ENCODE assay signal across 11 mouse cellular contexts in the genomic region with DNA sequence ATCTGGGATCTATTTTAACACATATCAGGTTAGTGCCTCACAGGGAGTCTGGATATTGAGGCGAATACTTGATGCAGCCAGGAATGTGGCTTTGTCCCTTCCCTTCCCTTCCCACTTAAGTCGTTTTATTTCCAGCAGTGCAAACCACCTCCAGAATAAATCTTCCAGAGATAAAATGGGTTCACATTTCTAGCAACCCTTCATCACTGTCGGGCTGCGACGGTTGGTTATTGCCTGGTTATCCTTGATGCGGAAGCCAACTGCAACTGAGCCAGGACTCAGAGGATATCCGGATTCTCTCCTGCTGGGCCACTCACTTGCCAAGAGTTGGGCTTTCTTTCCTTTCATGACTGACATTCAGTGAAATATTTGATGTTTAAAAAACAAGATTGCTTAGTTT.
DNase-seq lines count a peak whose midpoint lies in the region; ATAC-seq lines count a peak whose summit lies in the region.
"Had no signal": no experiment of that assay in that cellular context is flagged by ENCODE, and none has a peak within 500 bp of the region (broad histone marks: within the 10 kb centered on the region; RNA-seq: fewer than 3 reads in every experiment).

No protein-coding gene starts in this region.

- H3K9me3 ChIP-seq in heart, embryonic 14.5 days (ENCODE audit: control insufficient read depth, low read length): no peaks in the 10 kb centered on the region
- H3K9me3 ChIP-seq in neural tube, embryonic 11.5 days (ENCODE audit: control insufficient read depth, low read length): no peaks in the 10 kb centered on the region

- no peaks in the 10 kb centered on the region for H3K27me3 ChIP-seq in heart, embryonic 14.5 days (ENCODE audit: control insufficient read depth, insufficient read depth, low read length)
- no peaks in the 10 kb centered on the region for H3K27me3 ChIP-seq in neural tube, embryonic 11.5 days (ENCODE audit: control insufficient read depth, insufficient read depth, low read length)

- H3K4me2 ChIP-seq in heart, embryonic 14.5 days (ENCODE audit: low read length): 0 out of 2 replicates have a peak overlapping the region, but pooled peaks have one; percentile 5
- H3K4me2 ChIP-seq in neural tube, embryonic 11.5 days (ENCODE audit: low read depth): no peak overlapping the region

- no peak for ATAC-seq in heart, embryonic 14.5 days (ENCODE audit: insufficient number of reproducible peaks, insufficient read depth, low FRiP score, low read depth)
- no peak for ATAC-seq in neural tube, embryonic 11.5 days (ENCODE audit: insufficient read depth, low FRiP score, low TSS enrichment)

- 0 out of 4 replicates have a peak, but pooled peaks cover 0 to 2% of the 10 kb centered on the region in 2 experiments for H3K4me1 ChIP-seq in heart, embryonic 14.5 days (ENCODE audit: control insufficient read depth in 2 of 2, insufficient read depth in 2 of 2, low read length in 2 of 2)
- no peaks in the 10 kb centered on the region for H3K4me1 ChIP-seq in neural tube, embryonic 11.5 days (ENCODE audit: control insufficient read depth, insufficient read depth, low read length)

- WGBS in heart, embryonic 14.5 days: 26% methylated on average over 7 of the region's 7 CpGs
- WGBS in neural tube, embryonic 11.5 days: 44% methylated on average over 7 of the region's 7 CpGs

- DNase-seq in adrenal gland, postnatal 14 days: peak; percentile 10
- DNase-seq in adrenal gland, adult 8-10 months: no peak
- no peak for DNase-seq in heart, adult 8-10 months (ENCODE audit: low spot score)
- DNase-seq in neural tube, embryonic 11.5 days (ENCODE audit: low spot score): peak; percentile 24
- no peak for DNase-seq in neural tube, embryonic 10.5 days (ENCODE audit: extremely low spot score, low spot score)
- no peak for DNase-seq in thymus, postnatal 10 days (ENCODE audit: low spot score in 2 of 2)
- DNase-seq in gastrocnemius, adult 18-20 months (ENCODE audit: low spot score): no peak
- DNase-seq: adrenal gland, postnatal 36 days; layer of hippocampus, postnatal 36 days had no signal

- no peak overlapping the region for H3K9ac ChIP-seq in heart, embryonic 14.5 days (ENCODE audit: low read length)
- H3K9ac ChIP-seq in neural tube, embryonic 11.5 days (ENCODE audit: low read length): no peak overlapping the region
- H3K9ac ChIP-seq: liver, embryonic 14.5 days had no signal

- H3K4me3 ChIP-seq in heart, embryonic 14.5 days (ENCODE audit: control insufficient read depth in 1 of 2, insufficient read depth in 1 of 2, low read depth in 1 of 2, low read length in 2 of 2): no peak overlapping the region
- no peak overlapping the region for H3K4me3 ChIP-seq in neural tube, embryonic 11.5 days (ENCODE audit: low read depth, low read length)

- no peak overlapping the region for H3K27ac ChIP-seq in heart, embryonic 14.5 days (replicated peaks in 1 of 2; ENCODE audit: control insufficient read depth in 1 of 2, insufficient read depth in 1 of 2, low read depth in 2 of 2, low read length in 2 of 2)
- no peak overlapping the region for H3K27ac ChIP-seq in neural tube, embryonic 11.5 days (ENCODE audit: low read depth, low read length)
- H3K27ac ChIP-seq: liver, embryonic 14.5 days had no signal

- H3K36me3 ChIP-seq in heart, embryonic 14.5 days (ENCODE audit: control insufficient read depth, insufficient read depth, low read length): no peaks in the 10 kb centered on the region
- no peaks in the 10 kb centered on the region for H3K36me3 ChIP-seq in neural tube, embryonic 11.5 days (ENCODE audit: control insufficient read depth, insufficient read depth, low read length)

Comparison
In these comparisons a context has a peak if more than half of its experiments do, and no peak if none do; other contexts are left out.
1. DNase-seq: peak in adrenal gland, postnatal 14 days (single experiment) and neural tube, embryonic 11.5 days (single experiment); none in adrenal gland, adult 8-10 months (single experiment), heart, adult 8-10 months (single experiment), neural tube, embryonic 10.5 days (single experiment), thymus, postnatal 10 days (0 of 2) and gastrocnemius, adult 18-20 months (single experiment).